Mouse (Mus musculus): ENCODE measurements around the gene Vmn2r30.
"Not testable (repeated sequence)": the region's sequence is repeated elsewhere in the genome, so short reads cannot be mapped to it uniquely, and the experiment has no call there.

Vmn2r30 gene

GRCm38 (mm10) chr7:7337509-7337908 lies at the start of gene Vmn2r30:
Gene Vmn2r30 (minus strand): TSS chr7:7337609.
- in situ Hi-C loops (cut with MboI, MseI), result not testable (repeated sequence)

DNA sequence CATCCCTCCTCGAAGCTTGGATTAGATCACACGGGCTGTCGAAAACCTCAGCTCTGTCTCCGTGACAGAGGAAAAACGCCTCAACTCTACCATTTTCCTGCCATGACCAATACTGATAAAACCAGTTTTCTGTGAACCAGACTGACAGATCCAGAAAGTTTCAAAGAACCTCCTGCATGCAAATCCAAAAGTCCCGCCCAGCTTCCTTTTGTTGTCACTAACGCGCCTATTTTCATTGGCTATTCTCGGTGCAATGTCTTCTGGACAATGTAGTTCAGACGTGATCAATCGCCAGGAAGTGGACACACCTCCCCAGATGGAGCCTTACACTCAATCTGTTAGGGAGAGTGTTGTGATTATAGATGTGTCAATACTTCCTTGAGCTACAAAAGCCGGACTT lies 37.0 kb upstream of the Vmn2r30 start, which contains the start of gene Gm45783:
TSS of gene Gm45783 (minus strand) at position 143 of the 400 bp plus-strand sequence.
- in situ Hi-C loops (cut with MboI, MseI), result loop anchor here (10.0 kb wide), 1 partner anchor 910 kb away; no protein-coding TSS in a partner anchor

DNA sequence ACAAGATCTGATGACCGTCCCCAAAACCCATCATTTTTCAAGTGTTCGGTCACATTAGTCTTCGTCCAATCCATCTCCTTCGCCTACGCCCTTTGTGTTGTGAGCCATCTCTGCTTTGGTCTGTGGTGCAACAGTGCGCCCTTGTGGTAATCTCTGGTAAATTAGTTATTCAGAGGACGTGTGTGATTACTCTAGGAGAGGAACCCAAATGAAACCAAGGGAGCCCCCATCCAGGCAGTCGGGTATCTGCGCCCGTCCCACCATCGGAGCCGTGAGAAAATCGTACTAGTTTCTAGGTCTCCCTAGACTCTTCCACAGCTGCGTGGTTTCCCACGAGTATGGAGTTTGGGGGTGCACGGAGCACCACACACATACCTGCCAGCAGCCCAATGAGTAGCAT lies 41.8 kb downstream of the Vmn2r30 start:
- in situ Hi-C loops (cut with MboI, MseI), result loop anchor here (5.0 to 25.0 kb wide), 5 partner anchors 101 to 1133 kb away; partner anchors contain the start of genes Zfp444, Zfp667, Zfp78 and Zfp787

DNA sequence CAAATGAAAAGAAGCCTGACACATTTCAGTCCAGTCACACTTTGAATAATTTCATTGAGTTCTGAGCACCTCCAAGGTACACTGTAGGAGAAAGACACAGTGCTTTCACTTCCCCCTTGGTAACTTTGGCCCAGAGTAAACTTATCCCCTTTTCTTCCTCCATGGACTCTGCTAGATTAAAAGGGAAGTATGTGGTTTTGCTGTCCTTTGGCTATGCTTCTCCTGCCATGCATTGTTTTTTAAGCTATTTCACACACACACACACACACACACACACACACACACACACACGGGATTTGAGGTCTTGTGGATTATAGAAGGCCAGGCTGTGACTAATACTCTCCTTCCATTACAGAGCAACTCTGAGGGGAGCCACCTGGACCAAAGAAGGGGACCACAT lies 56.0 kb downstream of the Vmn2r30 start:
- in situ Hi-C loops (cut with MboI, MseI), result loop anchor here (25.0 kb wide), 2 partner anchors 919 to 1119 kb away; partner anchors contain the start of genes Zfp444, Zfp78 and Zfp787

DNA sequence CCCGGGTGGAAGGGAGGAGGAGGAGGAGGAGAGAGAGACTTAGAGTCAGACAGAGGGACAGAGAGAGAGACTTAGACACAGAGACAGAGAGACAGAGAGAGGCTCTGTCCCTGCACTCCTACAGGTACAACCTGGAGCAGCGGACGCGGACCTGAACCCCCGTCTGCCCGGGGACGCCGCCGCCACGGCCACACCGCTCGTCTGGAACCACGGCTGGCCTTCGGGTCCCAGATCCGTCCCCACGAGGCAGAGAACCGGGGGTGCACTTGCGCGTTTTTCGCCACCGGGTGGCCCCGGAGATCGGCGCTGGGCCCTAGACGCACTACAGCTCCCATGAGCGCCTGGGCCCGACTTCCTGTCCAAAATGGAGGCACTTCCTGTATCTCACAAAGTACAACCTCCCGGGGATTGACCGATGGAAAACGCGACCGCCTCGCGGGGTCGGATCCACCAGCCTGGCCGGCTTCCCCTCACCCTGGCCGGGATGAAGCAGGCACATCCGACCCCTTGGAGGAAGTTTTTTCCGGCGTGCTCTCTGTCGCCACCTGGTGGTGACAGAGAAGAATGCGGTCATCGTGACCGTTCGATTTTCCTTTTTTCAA lies 59.3 kb downstream of the Vmn2r30 start, which contains the start of gene Gm45844:
TSS of gene Gm45844 (minus strand) at position 324 of the 602 bp plus-strand sequence.
- in situ Hi-C loops (cut with MboI, MseI), result loop anchor here (25.0 kb wide), 2 partner anchors 916 to 1116 kb away; partner anchors contain the start of genes Zfp444, Zfp78 and Zfp787

DNA sequence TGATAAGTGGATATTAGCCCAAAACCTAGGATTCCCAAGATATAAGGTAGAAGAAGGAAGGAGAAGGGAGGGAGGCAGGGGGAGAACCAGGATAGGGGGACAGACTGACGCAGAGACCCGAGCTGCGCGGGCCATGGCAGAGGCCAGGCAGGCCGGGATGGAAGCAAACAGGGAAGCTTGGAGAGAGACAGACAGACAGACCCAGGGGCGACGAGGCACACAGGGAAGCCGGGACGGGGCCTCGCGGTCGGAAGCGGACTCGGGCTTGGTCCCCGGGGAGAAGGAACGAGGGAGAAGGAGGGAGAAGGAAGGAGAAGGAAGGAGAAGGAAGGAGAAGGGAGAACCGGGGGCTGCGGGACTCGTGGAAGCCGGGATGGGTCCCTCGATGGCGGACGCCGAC lies 59.9 kb downstream of the Vmn2r30 start:
- in situ Hi-C loops (cut with MboI, MseI), result loop anchor here (25.0 kb wide), 2 partner anchors 915 to 1115 kb away; partner anchors contain the start of genes Zfp444, Zfp78 and Zfp787
